Comparison of ENCODE assay signal across 8 mouse cellular contexts in the genomic region with DNA sequence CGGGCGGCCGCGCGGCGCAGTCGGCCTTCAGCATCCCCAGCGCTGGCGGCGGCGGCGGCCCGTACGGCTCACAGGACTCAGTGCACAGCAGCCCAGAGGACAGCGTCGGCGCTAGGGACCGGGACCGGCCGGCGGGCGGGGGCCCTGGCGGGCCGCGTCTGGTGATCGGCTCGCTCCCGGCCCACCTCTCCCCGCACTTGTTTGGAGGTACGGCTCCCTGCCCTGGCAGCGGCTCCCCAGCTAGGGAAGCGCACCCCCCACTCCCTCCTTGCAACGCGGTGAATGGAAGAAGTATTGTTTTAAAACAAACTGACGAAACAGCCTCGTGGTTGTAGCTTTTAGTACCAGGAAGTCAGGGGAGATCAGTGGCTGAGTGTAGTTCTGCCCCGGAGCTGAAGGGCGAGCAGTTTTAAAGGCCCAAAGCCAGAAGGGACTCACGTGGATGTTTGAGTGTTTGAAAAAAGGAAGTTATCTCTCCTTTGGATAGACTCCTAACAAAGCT. TPM values are rescaled to one million over a fixed set of nuclear protein-coding genes. Genes with fewer than 3 reads are reported as not detected.
A peak's percentile ranks its signal among the peaks of the same experiment; 100 is the strongest.
DNase-seq lines count a peak whose midpoint lies in the region; ATAC-seq and TF ChIP-seq lines count a peak whose summit lies in the region.

No protein-coding gene starts in this region.

- in situ Hi-C loops in CH12.LX (cut with MboI; ENCODE audit: low pct_ligation_motif_present, low pct_unique_long_range_greater_than_20kb, low sequenced_read_pairs): loop anchor here (10.0 kb wide), 1 partner anchor 97 kb away; no protein-coding TSS in a partner anchor

- H3K27ac ChIP-seq in CH12.LX (ENCODE audit: insufficient read depth, low read depth): peak overlapping the region; percentile 78
- peak overlapping the region; percentile 39 for H3K27ac ChIP-seq in embryonic fibroblast, embryonic 13.5 days (ENCODE audit: insufficient read depth, low read length)
- H3K27ac ChIP-seq in heart, embryonic 13.5 days (replicated peaks): peak overlapping the region; percentile 97
- peak overlapping the region; percentile 94 for H3K27ac ChIP-seq in kidney, embryonic 16.5 days (ENCODE audit: low read length)
- H3K27ac ChIP-seq in neural tube, embryonic 13.5 days (replicated peaks): peak overlapping the region; percentile 97

- dilution Hi-C loops in CH12.LX (cut with MboI; ENCODE audit: extremely low pct_ligation_motif_present, extremely low pct_unique_long_range_greater_than_20kb, low sequenced_read_pairs): no loop called here

- peaks cover 36% of the 10 kb centered on the region for H3K79me2 ChIP-seq in CH12.LX (replicated peaks; ENCODE audit: control insufficient read depth, extremely low read depth, insufficient read depth, poor library complexity, severe bottlenecking)

- no peak for TF ChIP-seq EP300 in CH12.LX (IDR thresholded peaks at IDR 0.05; ENCODE audit: low read length)

- H3K36me3 ChIP-seq in CH12.LX (replicated peaks in 1 of 2; ENCODE audit: control insufficient read depth in 1 of 2, insufficient read depth in 1 of 2, low read length in 1 of 2): peaks cover 0 to 15% of the 10 kb centered on the region in 2 experiments
- no peaks in the 10 kb centered on the region for H3K36me3 ChIP-seq in heart, embryonic 13.5 days
- H3K36me3 ChIP-seq in kidney, embryonic 16.5 days (ENCODE audit: insufficient read depth, low read length): no peaks in the 10 kb centered on the region
- H3K36me3 ChIP-seq in neural tube, embryonic 13.5 days: no peaks in the 10 kb centered on the region

- DNase-seq in CH12.LX (ENCODE audit: extremely low read depth): peak; percentile 85
- peak; percentile 67 for DNase-seq in brain, adult 2 months (ENCODE audit: low read depth, low spot score)
- DNase-seq in lung, adult 18-20 months: peak; percentile 77 to 81
- DNase-seq in testis, postnatal 10 days (ENCODE audit: low spot score): peak; percentile 68

- peak; percentile 69 for TF ChIP-seq POLR2A in CH12.LX (IDR thresholded peaks at IDR 0.05; ENCODE audit: low read depth, low read length)
- TF ChIP-seq POLR2A in embryonic fibroblast, embryonic 13.5 days (IDR thresholded peaks at IDR 0.05; ENCODE audit: low read depth, low read length): peak; percentile 28; the same call in 1 of the 2 replicates

- WGBS in heart, embryonic 13.5 days: 0% methylated on average over 39 of the region's 39 CpGs
- under 1% methylated on average over 36 of the region's 39 CpGs for WGBS in kidney, embryonic 16.5 days
- WGBS in neural tube, embryonic 13.5 days: under 1% methylated on average over 33 of the region's 39 CpGs

- H3K9me3 ChIP-seq in CH12.LX (replicated peaks; ENCODE audit: low read length): peaks cover 2% of the 10 kb centered on the region
- no peaks in the 10 kb centered on the region for H3K9me3 ChIP-seq in heart, embryonic 13.5 days
- no peaks in the 10 kb centered on the region for H3K9me3 ChIP-seq in kidney, embryonic 16.5 days (ENCODE audit: low read length)
- H3K9me3 ChIP-seq in neural tube, embryonic 13.5 days: no peaks in the 10 kb centered on the region

- peak overlapping the region; percentile 92 for H3K9ac ChIP-seq in CH12.LX (ENCODE audit: insufficient read depth, low read depth)
- H3K9ac ChIP-seq in heart, embryonic 13.5 days: peak overlapping the region; percentile 98
- H3K9ac ChIP-seq in kidney, embryonic 16.5 days (replicated peaks; ENCODE audit: low read length): peak overlapping the region; percentile 96
- H3K9ac ChIP-seq in neural tube, embryonic 13.5 days: peak overlapping the region; percentile 94

- TF ChIP-seq RAD21 in CH12.LX (IDR thresholded peaks at IDR 0.05; ENCODE audit: low read depth, low read length): no peak; the same call in none of the 2 replicates

- H3K4me3 ChIP-seq in CH12.LX (replicated peaks in 1 of 3; ENCODE audit: low read depth in 2 of 3, low read length in 2 of 3, poor library complexity in 1 of 3): peak overlapping the region; percentile 70 to 89 (median 73)
- peak overlapping the region; percentile 61 for H3K4me3 ChIP-seq in embryonic fibroblast, embryonic 13.5 days (ENCODE audit: insufficient read depth, low read length)
- peak overlapping the region; percentile 91 for H3K4me3 ChIP-seq in heart, embryonic 13.5 days
- H3K4me3 ChIP-seq in kidney, embryonic 16.5 days (ENCODE audit: low read length): peak overlapping the region; percentile 77
- peak overlapping the region; percentile 92 for H3K4me3 ChIP-seq in neural tube, embryonic 13.5 days

- peak overlapping the region; percentile 84; the same call in 1 of the 2 replicates for H3K4me2 ChIP-seq in CH12.LX (ENCODE audit: insufficient read depth, low read depth, poor library complexity, severe bottlenecking)
- peak overlapping the region; percentile 89 for H3K4me2 ChIP-seq in heart, embryonic 13.5 days
- H3K4me2 ChIP-seq in kidney, embryonic 16.5 days (replicated peaks; ENCODE audit: low read depth, low read length): peak overlapping the region; percentile 72
- H3K4me2 ChIP-seq in neural tube, embryonic 13.5 days: peak overlapping the region; percentile 59

- H3K4me1 ChIP-seq in CH12.LX (ENCODE audit: control insufficient read depth in 1 of 2, insufficient read depth in 2 of 2): peaks cover 0 to 40% of the 10 kb centered on the region in 2 experiments; a peak in 3 of 4 replicates
- H3K4me1 ChIP-seq in embryonic fibroblast, embryonic 13.5 days (ENCODE audit: control insufficient read depth, insufficient read depth, low read length): no peaks in the 10 kb centered on the region
- H3K4me1 ChIP-seq in heart, embryonic 13.5 days: peaks cover 39% of the 10 kb centered on the region
- H3K4me1 ChIP-seq in kidney, embryonic 16.5 days (ENCODE audit: insufficient read depth, low read length): peaks cover 28% of the 10 kb centered on the region
- H3K4me1 ChIP-seq in neural tube, embryonic 13.5 days (replicated peaks): peaks cover 33% of the 10 kb centered on the region

- 0 out of 4 replicates have a peak, but pooled peaks of 1 of the 2 experiments have one; percentile 5 for TF ChIP-seq CTCF in CH12.LX (conservative IDR thresholded peaks at IDR 0.05 in 1 of 2, IDR thresholded peaks at IDR 0.05 in 1 of 2; ENCODE audit: low read depth in 2 of 2, low read length in 2 of 2)
- no peak for TF ChIP-seq CTCF in embryonic fibroblast, embryonic 13.5 days (IDR thresholded peaks at IDR 0.05; ENCODE audit: borderline replicate concordance, insufficient read depth, low read length)

- ATAC-seq in heart, embryonic 13.5 days (ENCODE audit: extremely low read depth, insufficient number of reproducible peaks, low FRiP score, low TSS enrichment): peak; percentile 42
- peak; percentile 71 for ATAC-seq in kidney, embryonic 16.5 days (ENCODE audit: low FRiP score, low TSS enrichment)
- peak; percentile 57 for ATAC-seq in neural tube, embryonic 13.5 days (ENCODE audit: low read depth)

- H3K27me3 ChIP-seq in CH12.LX (replicated peaks): no peaks in the 10 kb centered on the region
- no peaks in the 10 kb centered on the region for H3K27me3 ChIP-seq in heart, embryonic 13.5 days (replicated peaks)
- H3K27me3 ChIP-seq in kidney, embryonic 16.5 days (ENCODE audit: insufficient read depth, low read length): no peaks in the 10 kb centered on the region
- no peaks in the 10 kb centered on the region for H3K27me3 ChIP-seq in neural tube, embryonic 13.5 days

TF ChIP-seq in CH12.LX, 34 proteins besides CTCF, POLR2A, EP300 and RAD21:
- TF ChIP-seq MAZ (IDR thresholded peaks at IDR 0.05; ENCODE audit: low read depth, low read length) (0 out of 2 replicates have a peak, but pooled peaks have one; percentile 53), MAFK (IDR thresholded peaks at IDR 0.05; ENCODE audit: insufficient replicate concordance, low read length) (no peak), TCF12 (IDR thresholded peaks at IDR 0.05; ENCODE audit: low read depth, low read length) (peak; percentile 52; the same call in 1 of the 2 replicates), USF1 (IDR thresholded peaks at IDR 0.05; ENCODE audit: low read depth, low read length) (no peak), TBP (conservative IDR thresholded peaks at IDR 0.05; ENCODE audit: low read depth, low read length) (peak; percentile 86), JUN (IDR thresholded peaks at IDR 0.05; ENCODE audit: insufficient read depth, low read depth, low read length) (no peak), ELF1 (IDR thresholded peaks at IDR 0.05; ENCODE audit: low read depth, low read length) (peak; percentile 79), ETS1 (conservative IDR thresholded peaks at IDR 0.05; ENCODE audit: low read depth, low read length) (peak; percentile 30; the same call in 1 of the 2 replicates), ZMIZ1 (IDR thresholded peaks at IDR 0.05; ENCODE audit: low read depth, low read length) (peak; percentile 81), ZNF384 (IDR thresholded peaks at IDR 0.05; ENCODE audit: low read depth, low read length) (peak; percentile 17; the same call in 1 of the 2 replicates), BHLHE40 (IDR thresholded peaks at IDR 0.05; ENCODE audit: low read depth, low read length) (peak; percentile 84), SIN3A (IDR thresholded peaks at IDR 0.05; ENCODE audit: low read length) (peak; percentile 85), HCFC1 (IDR thresholded peaks at IDR 0.05; ENCODE audit: low read depth, low read length) (peak; percentile 43; the same call in 1 of the 2 replicates), SMC3 (IDR thresholded peaks at IDR 0.05; ENCODE audit: low read depth, low read length) (no peak), JUND (conservative IDR thresholded peaks at IDR 0.05; ENCODE audit: low read depth, low read length) (no peak), IRF4 (IDR thresholded peaks at IDR 0.05; ENCODE audit: low read depth, low read length) (peak; percentile 53), UBTF (IDR thresholded peaks at IDR 0.05; ENCODE audit: low read depth, low read length) (peak; percentile 52), MXI1 (IDR thresholded peaks at IDR 0.05; ENCODE audit: low read depth, low read length) (peak; percentile 96), MAX (IDR thresholded peaks at IDR 0.05; ENCODE audit: low read length) (peak; percentile 91), MYC (IDR thresholded peaks at IDR 0.05; ENCODE audit: low read depth, low read length) (peak; percentile 91), NELFE (IDR thresholded peaks at IDR 0.05; ENCODE audit: low read depth, low read length) (peak; percentile 83)

RNA-seq across cellular contexts. Expression of gene Znrf2, which starts 0.6 kb away (rescaled TPM):
- total RNA-seq in CH12.LX (2012; rRNA removed): 18.3 and 21.6 TPM in 2 replicates
- 26.9 and 27.1 TPM in 2 replicates for total RNA-seq in CH12.LX (2014; rRNA removed)
- 16.0 and 21.3 TPM in 2 replicates for polyA plus RNA-seq in CH12.LX (2012; ENCODE audit: insufficient read length, low read depth)
- polyA plus RNA-seq in embryonic fibroblast, embryonic 13.5 days (2011; ENCODE audit: insufficient read length, low read depth, missing spikeins): 8.7 and 10.9 TPM in 2 replicates
- polyA plus RNA-seq in heart, embryonic 13.5 days (2015; fragmentation: Nextera tagmentation; extraction: Ambion mirVana): 2.2 and 2.4 TPM in 2 replicates
- polyA plus RNA-seq in kidney, embryonic 16.5 days (2015; fragmentation: Nextera tagmentation; extraction: Ambion mirVana): 4.1 and 4.4 TPM in 2 replicates
- 3.8 and 5.1 TPM in 2 replicates for polyA plus RNA-seq in neural tube, embryonic 13.5 days (2015; fragmentation: Nextera tagmentation; extraction: Ambion mirVana)

Comparison
In these comparisons a context has a peak if more than half of its experiments do, and no peak if none do; other contexts are left out.
1. Peak in every context shown above with its lines: DNase-seq, ATAC-seq, H3K4me3 ChIP-seq and H3K27ac ChIP-seq.
2. H3K27ac ChIP-seq: peak in every context shown above with its lines; median percentile 97 in heart, embryonic 13.5 days; 97 in neural tube, embryonic 13.5 days; 94 in kidney, embryonic 16.5 days; 78 in CH12.LX; 39 in embryonic fibroblast, embryonic 13.5 days.